Mouse (Mus musculus) spleen, postnatal 4 days (tissue): ENCODE measurements around the gene Git1.

Source experiments
- DNase-seq, 2 experiments: peaks; one replicate each; pipeline ENCODE4 v3.0.0; 2022; ENCODE audit warnings: low spot score in 2 of 2

Gene Git1

GRCm38 (mm10) chr11:77483043-77483442 lies 10.3 kb upstream of the Git1 start:
- DNase-seq: no peak

GRCm38 (mm10) chr11:77483510-77484255 lies 9.7 kb upstream of the Git1 start:
- no peak for DNase-seq

GRCm38 (mm10) chr11:77485229-77485628 lies 8.1 kb upstream of the Git1 start:
- DNase-seq: no peak

GRCm38 (mm10) chr11:77486798-77487197 lies 6.6 kb upstream of the Git1 start:
- DNase-seq: no peak

GRCm38 (mm10) chr11:77488771-77489581 lies 4.4 kb upstream of the Git1 start:
- peak in 1 of 2 experiments; percentile 64 for DNase-seq

GRCm38 (mm10) chr11:77489591-77490235 lies 3.6 kb upstream of the Git1 start, which contains the start of gene Ankrd13b:
Gene Ankrd13b, minus strand, starts transcription at chr11:77489678.
- DNase-seq: peak; percentile 48 to 80

- no peak for DNase-seq
Measured at GRCm38 (mm10) chr11:77490451-77490850, 2.9 kb upstream of the Git1 start.

GRCm38 (mm10) chr11:77491123-77491501 lies 2.2 kb upstream of the Git1 start:
- DNase-seq: peak; percentile 85 to 95

- DNase-seq: peak; percentile 41 to 71
Measured at GRCm38 (mm10) chr11:77491502-77492291, 1.7 kb upstream of the Git1 start.

GRCm38 (mm10) chr11:77492311-77492871 lies 971 bp upstream of the Git1 start:
- DNase-seq: no peak

- peak; percentile 89 to 93 for DNase-seq
Measured at GRCm38 (mm10) chr11:77492911-77493332, 440 bp upstream of the Git1 start.

- DNase-seq: no peak
Measured at GRCm38 (mm10) chr11:77494344-77494676, 948 bp downstream of the Git1 start.

GRCm38 (mm10) chr11:77494782-77495181 lies 1.4 kb downstream of the Git1 start:
- DNase-seq: no peak

- DNase-seq: no peak
Measured at GRCm38 (mm10) chr11:77495507-77495906, 2.1 kb downstream of the Git1 start.

GRCm38 (mm10) chr11:77497341-77497756 lies 4.0 kb downstream of the Git1 start:
- DNase-seq: peak; percentile 56 to 80

- DNase-seq: no peak
Measured at GRCm38 (mm10) chr11:77497851-77498250, 4.5 kb downstream of the Git1 start.

GRCm38 (mm10) chr11:77498261-77499139 lies 5.1 kb downstream of the Git1 start:
- no peak for DNase-seq

- no peak for DNase-seq
Measured at GRCm38 (mm10) chr11:77499354-77499753, 6.0 kb downstream of the Git1 start.

- no peak for DNase-seq
Measured at GRCm38 (mm10) chr11:77500361-77501325, 7.3 kb downstream of the Git1 start.
